Mouse (Mus musculus): ENCODE results near the gene Rbms2.

Rbms2 gene

GRCm38 (mm10) chr10:128140236-128140952, 39.7 kb downstream of the Rbms2 start:
- DNase-seq (ENCODE audit: low read depth, low spot score), result peak; percentile 84

DNA sequence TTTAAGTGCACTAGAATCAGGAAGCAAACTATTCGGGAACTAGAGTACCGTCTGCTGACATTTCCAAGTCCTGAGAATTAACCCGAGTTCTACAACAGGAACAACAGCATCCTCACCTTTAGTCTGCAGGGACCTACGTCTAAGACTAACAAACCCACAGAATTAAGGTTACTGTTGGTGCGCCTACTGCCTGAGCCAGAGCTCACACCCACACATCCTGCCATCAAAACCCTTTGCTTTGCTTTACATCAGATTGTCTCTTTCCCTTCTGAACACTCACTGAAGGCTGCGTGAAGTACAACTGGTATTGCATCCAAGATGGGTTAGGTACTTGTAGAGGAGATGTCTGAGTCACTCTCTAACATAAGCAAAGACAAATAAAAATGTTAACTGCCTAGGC, 44.7 kb downstream of the Rbms2 start:
- peak; percentile 58 for DNase-seq (ENCODE audit: low read depth, low spot score)

DNA sequence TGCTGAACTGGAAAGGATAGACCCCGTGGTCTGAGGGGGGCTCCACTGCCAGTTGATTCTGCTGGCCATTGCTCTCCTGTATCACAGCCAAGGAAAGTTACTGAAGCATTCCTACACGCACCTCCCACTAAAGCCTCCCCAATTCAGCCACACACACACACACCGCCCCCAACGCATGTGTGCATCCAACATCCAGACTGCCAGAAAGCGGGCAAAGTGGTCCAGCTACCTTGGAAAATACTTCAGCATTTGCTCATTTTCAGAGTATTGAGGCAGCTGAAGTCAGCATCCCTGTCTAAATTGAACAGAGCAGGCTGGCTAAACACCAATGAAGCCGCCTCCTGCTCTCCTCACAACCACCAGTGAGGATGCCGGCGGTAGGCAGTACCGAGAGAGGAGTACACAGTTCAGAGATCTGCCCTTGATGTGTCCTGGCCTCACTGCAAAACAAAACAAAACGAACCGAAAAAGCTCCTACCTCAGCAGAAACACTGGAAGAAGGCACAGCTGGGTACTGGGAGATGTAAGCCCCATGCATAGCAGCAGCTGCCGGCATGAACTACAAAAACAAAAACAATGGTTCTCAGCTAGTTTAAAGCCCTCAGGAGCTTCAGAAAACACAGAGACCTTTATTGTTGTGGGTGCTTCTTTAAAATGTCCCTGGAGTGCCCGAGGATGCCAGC, 46.3 kb downstream of the Rbms2 start:
- DNase-seq (ENCODE audit: low read depth, low spot score), result peak; percentile 79

- no peak for DNase-seq (ENCODE audit: low read depth, low spot score)
Measured at GRCm38 (mm10) chr10:128131812-128132211, 48.3 kb downstream of the Rbms2 start.

DNA sequence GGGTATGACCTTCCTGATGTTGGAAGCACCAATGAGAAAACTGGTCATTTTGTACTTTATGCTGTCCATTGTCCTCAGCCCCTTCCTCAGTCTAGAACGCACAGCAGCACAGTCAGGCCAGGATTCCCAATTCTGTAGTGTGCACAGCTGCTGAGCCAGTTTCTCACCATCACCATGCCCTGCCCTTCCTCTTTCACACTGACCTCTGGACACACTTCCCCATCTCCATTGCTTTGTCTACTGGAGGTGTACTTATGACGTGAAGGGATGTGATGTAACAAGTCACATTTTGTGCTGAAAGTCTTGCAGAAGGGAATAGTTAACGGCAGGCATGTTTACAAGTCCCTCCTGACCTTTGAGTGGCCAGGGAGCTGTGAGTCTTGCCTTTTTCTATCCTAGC, 48.8 kb downstream of the Rbms2 start:
- DNase-seq (ENCODE audit: low read depth, low spot score), result no peak

DNA sequence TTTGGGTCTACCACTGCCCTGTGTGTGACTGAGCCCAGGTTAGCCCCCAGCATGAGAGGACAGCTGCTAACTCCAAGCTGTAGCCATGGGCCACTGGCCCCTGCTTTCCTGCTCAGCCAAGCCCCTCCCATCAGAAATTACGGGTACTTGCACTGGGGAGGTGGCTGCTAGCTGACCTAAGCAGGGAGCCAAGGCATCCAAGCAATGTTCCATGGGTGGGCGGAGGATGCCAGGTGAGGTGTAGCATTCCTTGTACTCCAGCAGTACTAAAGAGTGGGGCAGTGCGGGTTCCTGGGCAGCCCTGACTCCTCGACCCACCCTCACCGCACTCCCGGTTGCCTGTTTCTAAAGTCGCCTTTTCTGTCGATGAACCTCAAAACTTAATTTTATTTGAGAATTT, 52.0 kb downstream of the Rbms2 start:
- no peak for DNase-seq (ENCODE audit: low read depth, low spot score)

GRCm38 (mm10) chr10:128127497-128127896, 52.6 kb downstream of the Rbms2 start:
- DNase-seq (ENCODE audit: low read depth, low spot score), result no peak

- DNase-seq (ENCODE audit: low read depth, low spot score), result no peak
Measured at GRCm38 (mm10) chr10:128125951-128126350, 54.1 kb downstream of the Rbms2 start.

DNA sequence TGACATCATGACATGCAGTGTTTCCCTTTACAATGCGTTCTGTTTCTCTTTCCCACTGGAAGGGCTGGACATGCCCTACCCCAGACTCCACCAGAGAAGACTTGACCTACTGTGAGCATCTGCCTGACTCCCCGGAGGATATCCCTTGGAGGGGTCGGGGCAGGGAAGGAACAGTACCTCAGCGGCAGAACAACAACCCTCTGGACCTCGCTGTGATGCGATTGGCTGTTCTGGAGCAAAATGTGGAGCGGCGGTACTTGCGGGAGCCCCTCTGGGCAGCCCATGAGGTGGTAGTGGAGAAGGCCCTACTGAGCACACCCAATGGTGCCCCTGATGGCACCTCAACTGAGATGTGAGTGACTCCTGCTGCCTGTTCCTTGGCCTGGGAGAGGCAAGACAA, 55.3 kb downstream of the Rbms2 start:
- DNase-seq (ENCODE audit: low read depth, low spot score), result no peak

GRCm38 (mm10) chr10:128123833-128124232, 56.3 kb downstream of the Rbms2 start:
- no peak for DNase-seq (ENCODE audit: low read depth, low spot score)

GRCm38 (mm10) chr10:128111227-128111626, 68.9 kb downstream of the Rbms2 start:
- peak; percentile 49 for DNase-seq (ENCODE audit: low read depth, low spot score)

GRCm38 (mm10) chr10:128110103-128110761, 69.9 kb downstream of the Rbms2 start:
- peak; percentile 64 for DNase-seq (ENCODE audit: low read depth, low spot score)

DNA sequence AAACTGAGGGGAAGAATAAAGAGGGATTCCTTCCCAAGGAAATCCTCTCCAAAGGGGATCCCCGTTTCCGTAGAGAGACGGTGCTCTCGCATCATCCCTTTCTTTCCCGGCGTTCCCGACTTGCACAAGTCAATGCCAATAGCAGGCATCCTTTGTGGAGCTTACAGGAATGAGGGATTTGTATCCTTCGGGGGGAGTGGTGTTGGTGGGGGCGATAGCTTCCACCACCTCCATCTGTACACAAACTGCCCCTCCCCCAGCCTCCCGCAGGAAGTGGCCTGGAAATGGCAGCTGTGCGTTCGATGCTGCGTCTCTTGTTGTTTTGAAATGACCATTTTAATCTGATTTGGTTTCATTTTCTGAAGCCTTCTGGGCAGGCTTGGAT, 82.5 kb downstream of the Rbms2 start:
- peak; percentile 76 for DNase-seq (ENCODE audit: low read depth, low spot score)

GRCm38 (mm10) chr10:128096693-128097586, 83.2 kb downstream of the Rbms2 start:
- peak; percentile 95 for DNase-seq (ENCODE audit: low read depth, low spot score)

- DNase-seq (ENCODE audit: low read depth, low spot score), result no peak
Measured at GRCm38 (mm10) chr10:128096313-128096692, 83.8 kb downstream of the Rbms2 start.

DNA sequence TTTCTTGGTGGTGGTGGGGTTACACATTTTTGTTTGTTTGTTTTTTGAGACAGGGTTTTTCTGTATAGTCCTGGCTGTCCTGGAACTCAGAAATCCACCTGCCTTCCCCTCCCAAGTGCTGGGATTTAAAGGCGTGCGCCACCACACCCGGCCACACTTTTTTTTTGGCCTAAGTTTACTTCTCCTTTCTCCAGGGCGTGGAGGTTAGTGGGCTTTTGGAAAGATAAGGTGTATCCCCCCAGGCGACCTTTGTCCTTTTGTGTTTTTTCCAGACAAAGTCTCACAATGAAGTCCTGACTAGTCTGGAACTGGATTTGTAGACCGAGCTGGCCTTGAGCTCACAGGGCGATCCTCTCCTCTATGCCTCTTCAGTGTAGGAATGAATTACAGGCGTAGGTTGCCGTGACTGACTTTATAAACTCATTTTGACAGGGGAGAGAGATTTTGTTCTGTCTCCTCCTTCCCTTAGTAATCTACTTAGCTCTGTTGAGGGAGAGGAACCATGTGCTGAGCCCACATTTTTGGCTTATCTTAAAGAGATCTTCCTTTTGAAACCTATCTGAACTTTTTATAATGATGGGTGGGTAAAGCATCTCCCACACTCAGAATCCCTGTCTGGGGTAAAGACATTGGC, 85.0 kb downstream of the Rbms2 start:
- no peak for DNase-seq (ENCODE audit: low read depth, low spot score)

DNA sequence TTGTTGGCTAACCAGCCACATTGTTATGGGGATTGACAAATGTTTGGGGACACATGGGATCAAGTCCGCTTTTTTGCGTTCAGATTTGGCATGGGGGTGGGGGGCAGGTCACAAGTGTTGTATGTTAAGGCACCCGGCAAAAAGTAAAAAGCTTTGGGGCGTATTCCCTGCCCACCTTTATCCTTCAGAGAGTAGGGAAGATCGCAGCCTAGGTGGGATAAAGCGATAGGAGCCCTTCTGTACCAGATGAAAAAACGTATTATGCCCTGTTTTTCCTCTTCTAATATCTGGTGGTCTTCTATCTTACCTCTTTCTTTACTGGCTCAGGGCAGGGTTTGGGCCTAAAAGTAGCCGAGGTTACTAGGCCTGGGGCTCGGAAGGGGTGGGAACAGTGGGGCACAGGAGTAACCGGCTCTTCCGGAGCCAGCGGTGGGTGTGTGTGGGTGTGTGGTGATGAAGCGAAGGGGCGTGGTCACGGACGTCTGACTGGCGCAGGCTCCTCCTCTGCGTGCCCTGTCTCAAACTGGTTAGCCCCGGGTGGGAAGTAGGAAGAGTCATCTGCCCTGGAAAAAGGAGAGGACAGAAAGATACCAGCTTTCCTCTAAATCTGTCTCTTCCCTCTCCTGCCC, 85.6 kb downstream of the Rbms2 start:
- peak; percentile 90 for DNase-seq (ENCODE audit: low read depth, low spot score)

- peak; percentile 55 for DNase-seq (ENCODE audit: low read depth, low spot score)
Measured at GRCm38 (mm10) chr10:128093496-128094294, 86.4 kb downstream of the Rbms2 start.

GRCm38 (mm10) chr10:128092506-128093495, 87.3 kb downstream of the Rbms2 start:
- DNase-seq (ENCODE audit: low read depth, low spot score), result peak; percentile 89
